Mouse (Mus musculus): Measurements from ENCODE around the gene Nanp. TPM values are rescaled to one million over a fixed set of nuclear protein-coding genes. Genes with fewer than 3 reads are reported as not detected.

Nanp gene
- total RNA-seq (2023): 8.1 TPM

DNA sequence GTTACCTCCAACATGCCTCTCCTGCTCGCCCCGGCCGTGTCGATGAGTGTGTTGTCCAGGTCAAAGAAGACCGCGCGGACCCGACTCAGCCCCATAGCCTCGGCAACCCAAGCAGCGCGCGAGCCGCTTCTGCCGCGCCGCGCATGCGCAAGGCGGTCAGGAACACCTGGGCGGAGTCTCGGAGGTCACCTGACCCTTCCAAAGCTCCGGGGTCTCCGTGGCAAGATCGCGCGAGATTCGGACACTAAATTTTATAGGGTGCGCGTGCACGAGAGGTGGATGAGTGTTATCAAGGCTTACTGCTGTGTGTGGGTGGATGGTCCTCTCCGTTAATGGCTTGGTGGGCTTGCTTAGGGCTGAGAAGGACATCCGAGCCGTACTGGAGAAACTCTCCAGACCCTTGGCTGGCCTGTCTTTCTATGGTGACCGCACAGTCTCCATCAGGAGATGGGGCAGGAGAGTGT lies at the start of gene Nanp, which contains the start of gene Ninl:
TSS of gene Nanp (minus strand) at position 167 of the 464 bp plus-strand sequence.
TSS of gene Ninl (minus strand) at position 151 of the 464 bp plus-strand sequence.

Other genes with a start within 250 kb of the Nanp start
- gene Abhd12, start 134.7 kb downstream of the Nanp start, total RNA-seq (2023): 32.4 TPM
- gene Gins1, start 134.0 kb downstream of the Nanp start, total RNA-seq (2023): 2.7 TPM
- gene Ninl, start within 50 bp of the Nanp start, total RNA-seq (2023): not detected
- not detected for gene Gm14151, start 53.0 kb upstream of the Nanp start, total RNA-seq (2023)
- not detected for gene Gm14147, start 58.8 kb upstream of the Nanp start, total RNA-seq (2023)